Mouse (Mus musculus) embryonic facial prominence, embryonic 14.5 days (tissue): ENCODE results near the gene Dock1. TPM values are rescaled to one million over a fixed set of nuclear protein-coding genes. Genes with fewer than 3 reads are reported as not detected.

ENCODE experiments used
- ATAC-seq: fragments of 200-750 bp; cut with Nextera tagmentation; 2 replicates; pipeline ENCODE4 v1.8.0; 2017; ENCODE audit warnings: low read depth, moderate number of reproducible peaks, moderate TSS enrichment
- DNase-seq: peaks from one replicate; pipeline ENCODE4 v3.0.0-alpha.2; 2015; ENCODE audit warnings: low spot score
- H3K27ac ChIP-seq: fragments of 300-500 bp; sonication (generic); replicated peaks from 2 replicates; pipeline ENCODE4 v1.5.1; 2014; ENCODE audit warnings: low read depth, mild to moderate bottlenecking, low read length, moderate library complexity
- H3K27me3 ChIP-seq: fragments of 300-500 bp; sonication (generic); replicated peaks from 2 replicates; pipeline ENCODE4 v1.6.1; 2014; ENCODE audit warnings: low read length; ENCODE audit not compliant: control insufficient read depth, insufficient read depth
- H3K36me3 ChIP-seq: fragments of 300-500 bp; sonication (generic); 2 replicates; pipeline ENCODE4 v1.6.1; 2014; ENCODE audit warnings: low read length, mixed read lengths; ENCODE audit not compliant: control insufficient read depth, insufficient read depth
- H3K4me1 ChIP-seq: fragments of 300-500 bp; sonication (generic); 2 replicates; pipeline ENCODE4 v1.6.1; 2014; ENCODE audit warnings: antibody characterized with exemption, low read length; ENCODE audit not compliant: control insufficient read depth, insufficient read depth
- H3K4me2 ChIP-seq: fragments of 300-500 bp; sonication (generic); 2 replicates; pipeline ENCODE4 v1.6.1; 2014; ENCODE audit warnings: low read depth, mild to moderate bottlenecking, low read length, moderate library complexity, mixed read lengths
- H3K4me3 ChIP-seq: fragments of 300-500 bp; sonication (generic); 2 replicates; pipeline ENCODE4 v1.5.1; 2014; ENCODE audit warnings: low read depth, mild to moderate bottlenecking, low read length
- H3K9ac ChIP-seq: fragments of 300-500 bp; sonication (generic); 2 replicates; pipeline ENCODE4 v1.6.1; 2014; ENCODE audit warnings: low read depth, mild to moderate bottlenecking, low read length, moderate library complexity, mixed read lengths
- H3K9me3 ChIP-seq: fragments of 300-500 bp; sonication (generic); 2 replicates; pipeline ENCODE4 v1.6.1; 2016; ENCODE audit warnings: low read length; ENCODE audit not compliant: control insufficient read depth
- WGBS: fragments of 180-500 bp; shearing (Covaris S2); extraction: QIAGEN DNeasy Blood & Tissue Kit; methylation state at CpG from one replicate; pipeline ENCODE4 v1.1.7; 2014; 5-methylcytosine and 5-hydroxymethylcytosine counted together
- polyA plus RNA-seq: library from polyadenylated mRNA; unstranded; fragments of >200 nt; fragmentation: Nextera tagmentation; extraction: Ambion mirVana; gene quantifications from 2 replicates; pipeline ENCODE4 v1.2.1, GENCODE M21; 2014

Gene Dock1
- polyA plus RNA-seq = 35.6 and 39.5 TPM in 2 replicates

- DNase-seq = peak; percentile 87
- H3K4me2 ChIP-seq = peak within 1 kb of the TSS; percentile 63
- H3K4me1 ChIP-seq = peaks cover 18% of the 10 kb centered on the region
- H3K36me3 ChIP-seq = no peaks in the 10 kb centered on the region
- H3K27me3 ChIP-seq = no peaks in the 10 kb centered on the region
- peak within 1 kb of the TSS; percentile 95 for H3K9ac ChIP-seq
- peak; percentile 91 for ATAC-seq
- peak within 1 kb of the TSS; percentile 82 for H3K4me3 ChIP-seq
- peak within 1 kb of the TSS; percentile 94 for H3K27ac ChIP-seq
- no peaks in the 10 kb centered on the region for H3K9me3 ChIP-seq
- 2% methylated on average over 32 of the region's 77 CpGs for WGBS
Observed at GRCm38 (mm10) chr7:134670312-134671002, at the start of gene Dock1. TSS of gene Dock1 (plus strand) at chr7:134670654.

- Histone ChIP-seq H3K36me3 (no peaks in the 10 kb centered on the region), H3K27ac (no peak overlapping the region), H3K4me1 (no peaks in the 10 kb centered on the region), H3K27me3 (no peaks in the 10 kb centered on the region), H3K4me2 (no peak overlapping the region), H3K9ac (no peak overlapping the region), H3K9me3 (no peaks in the 10 kb centered on the region), H3K4me3 (no peak overlapping the region)
- 77% methylated on average over 4 of the region's 4 CpGs for WGBS
- ATAC-seq = no peak
- DNase-seq = no peak
Observed at GRCm38 (mm10) chr7:134627906-134628305, 42.5 kb upstream of the Dock1 start.

DNA sequence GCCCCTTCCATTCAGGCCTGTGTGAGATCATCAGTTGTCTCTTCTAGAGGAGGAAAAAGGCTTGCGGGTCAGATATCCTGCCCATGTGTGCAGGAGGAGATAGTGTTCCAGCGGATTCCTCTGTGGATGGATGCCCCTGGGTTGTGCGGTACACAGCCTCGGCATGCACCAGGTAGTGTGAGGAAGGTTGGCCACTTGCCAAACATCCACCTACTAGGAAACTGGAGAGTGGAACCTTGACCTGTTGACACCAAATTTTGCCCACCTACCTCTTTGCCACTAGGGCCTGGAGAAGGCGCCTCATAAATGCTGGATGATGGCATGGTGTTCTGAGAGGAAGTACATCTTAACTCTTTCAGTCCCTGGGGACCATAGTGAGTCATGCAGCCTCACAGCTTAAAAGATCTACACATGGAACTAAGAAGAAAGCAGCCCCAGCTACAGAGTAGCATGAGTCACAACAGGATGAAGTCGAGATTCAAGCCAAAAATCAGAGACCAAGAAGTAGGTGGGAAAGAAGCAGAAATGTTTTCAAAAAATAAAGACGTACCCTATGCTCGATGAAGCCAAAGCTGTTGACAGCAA lies 20.1 kb upstream of the Dock1 start:
- no peak overlapping the region for H3K27ac ChIP-seq
- H3K4me3 ChIP-seq = no peak overlapping the region
- H3K4me1 ChIP-seq = no peaks in the 10 kb centered on the region
- no peak overlapping the region for H3K4me2 ChIP-seq
- DNase-seq (peak; percentile 52), ATAC-seq (no peak)
- H3K36me3 ChIP-seq = no peaks in the 10 kb centered on the region
- H3K9ac ChIP-seq = no peak overlapping the region
- no peaks in the 10 kb centered on the region for H3K9me3 ChIP-seq
- whole genome bisulfite sequencing = 76% methylated on average over 8 of the region's 8 CpGs
- no peaks in the 10 kb centered on the region for H3K27me3 ChIP-seq

GRCm38 (mm10) chr7:134651071-134651470 lies 19.4 kb upstream of the Dock1 start:
- DNase-seq = no peak

DNA sequence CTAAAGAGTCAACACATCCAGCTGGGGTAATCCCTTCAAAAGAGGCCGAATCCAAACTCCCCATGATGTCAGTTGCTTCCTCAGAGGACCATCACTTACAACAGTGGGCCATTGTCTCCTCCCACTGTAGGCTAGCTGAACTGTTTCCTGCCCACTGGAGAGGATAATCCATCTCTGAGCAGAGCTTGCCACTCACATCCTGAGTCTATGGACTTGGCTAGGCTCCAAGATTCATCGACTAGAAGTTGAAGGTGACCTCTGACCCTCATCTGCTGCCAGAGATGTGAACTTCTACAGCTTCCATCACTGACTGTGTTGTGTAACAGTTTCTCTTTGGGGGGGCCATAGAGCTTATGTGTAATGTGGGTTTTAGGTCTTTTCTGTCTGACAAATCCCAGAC lies 7.2 kb upstream of the Dock1 start:
- DNase-seq (peak; percentile 65), ATAC-seq (no peak)
- Histone ChIP-seq H3K27me3 (no peaks in the 10 kb centered on the region), H3K4me3 (no peak overlapping the region), H3K4me1 (no peaks in the 10 kb centered on the region), H3K27ac (no peak overlapping the region), H3K9me3 (peaks cover 11% of the 10 kb centered on the region), H3K36me3 (no peaks in the 10 kb centered on the region), H3K9ac (no peak overlapping the region), H3K4me2 (no peak overlapping the region)
- 11% methylated on average over 2 of the region's 2 CpGs for WGBS

More at GRCm38 (mm10) chr7:134651071-134651470, 19.4 kb upstream of the Dock1 start:
- H3K4me3 ChIP-seq = no peak overlapping the region
- H3K27ac ChIP-seq = no peak overlapping the region
- no peak overlapping the region for H3K4me2 ChIP-seq
- H3K27me3 ChIP-seq = no peaks in the 10 kb centered on the region
- no peaks in the 10 kb centered on the region for H3K4me1 ChIP-seq
- no peak overlapping the region for H3K9ac ChIP-seq
- no peaks in the 10 kb centered on the region for H3K9me3 ChIP-seq
- ATAC-seq = no peak
- no peaks in the 10 kb centered on the region for H3K36me3 ChIP-seq
- WGBS = 63% methylated on average over 3 of the region's 3 CpGs

DNA sequence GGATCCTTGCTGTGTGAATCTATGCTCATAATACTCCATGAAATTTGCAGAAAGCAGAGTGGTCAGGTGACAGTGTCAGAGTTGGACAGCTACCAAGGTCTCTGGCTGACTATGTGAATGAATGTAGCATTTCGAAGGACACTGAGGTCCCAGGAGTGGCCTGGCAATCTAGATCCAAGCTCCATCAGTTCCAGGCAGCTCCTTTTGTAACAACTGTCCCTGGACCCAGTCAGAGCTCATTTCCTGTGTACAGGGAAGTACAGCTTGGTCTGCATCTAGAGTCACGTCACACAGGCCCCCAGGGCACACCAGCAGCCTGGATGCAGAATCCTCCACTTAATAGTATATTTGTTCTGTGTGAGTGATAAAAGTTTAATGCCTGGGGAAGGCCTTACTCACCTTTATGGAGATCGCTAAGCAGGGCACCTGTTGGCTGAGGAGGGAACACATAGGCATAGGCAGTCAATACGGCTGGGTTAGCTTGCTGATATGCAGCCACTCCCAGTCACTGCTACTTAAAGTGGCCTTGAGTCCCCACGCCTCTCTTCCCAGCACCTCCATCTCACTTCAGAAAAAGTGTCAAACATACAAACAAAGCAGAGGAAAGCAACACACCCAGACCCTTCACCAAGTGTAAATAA lies 4.7 kb upstream of the Dock1 start:
- H3K4me3 ChIP-seq = no peak overlapping the region
- WGBS = 67% methylated on average over 5 of the region's 5 CpGs
- H3K9me3 ChIP-seq = no peaks in the 10 kb centered on the region

DNA sequence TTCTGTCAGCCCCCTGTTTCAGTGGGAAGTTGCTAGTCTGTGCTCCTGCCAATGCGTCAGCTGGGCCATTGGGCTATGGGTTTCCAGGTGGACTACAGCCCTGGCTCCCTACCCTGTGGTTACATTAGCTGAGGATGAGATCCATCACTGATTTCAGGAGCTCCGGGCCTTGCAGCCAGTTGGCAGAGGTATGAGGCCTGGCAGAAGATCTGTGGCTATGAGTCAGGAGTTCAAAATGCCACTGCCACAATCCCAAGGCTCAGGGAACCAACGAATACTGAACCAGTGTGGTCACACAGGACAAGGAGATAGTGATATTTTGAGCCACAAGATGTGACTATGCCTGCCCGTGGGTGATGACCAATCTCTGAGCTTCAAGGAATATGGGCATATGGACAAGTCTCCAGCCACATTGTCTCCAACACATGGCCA lies 3.2 kb upstream of the Dock1 start:
- H3K27ac ChIP-seq = no peak overlapping the region
- 82% methylated on average over 4 of the region's 4 CpGs for WGBS
- peaks cover 14% of the 10 kb centered on the region for H3K4me1 ChIP-seq
- H3K4me2 ChIP-seq = no peak overlapping the region
- no peak for DNase-seq
- no peak overlapping the region for H3K9ac ChIP-seq
- H3K4me3 ChIP-seq = no peak overlapping the region
- H3K27me3 ChIP-seq = no peaks in the 10 kb centered on the region
- H3K36me3 ChIP-seq = no peaks in the 10 kb centered on the region
- no peak for ATAC-seq
- H3K9me3 ChIP-seq = no peaks in the 10 kb centered on the region

More for the DNA sequence above, 4.7 kb upstream of the Dock1 start:
- Histone ChIP-seq H3K4me1 (peaks cover 6% of the 10 kb centered on the region; the same call in 1 of the 2 replicates), H3K27me3 (no peaks in the 10 kb centered on the region), H3K4me2 (no peak overlapping the region), H3K27ac (no peak overlapping the region), H3K36me3 (no peaks in the 10 kb centered on the region), H3K9ac (no peak overlapping the region)
- ATAC-seq (no peak), DNase-seq (no peak)

DNA sequence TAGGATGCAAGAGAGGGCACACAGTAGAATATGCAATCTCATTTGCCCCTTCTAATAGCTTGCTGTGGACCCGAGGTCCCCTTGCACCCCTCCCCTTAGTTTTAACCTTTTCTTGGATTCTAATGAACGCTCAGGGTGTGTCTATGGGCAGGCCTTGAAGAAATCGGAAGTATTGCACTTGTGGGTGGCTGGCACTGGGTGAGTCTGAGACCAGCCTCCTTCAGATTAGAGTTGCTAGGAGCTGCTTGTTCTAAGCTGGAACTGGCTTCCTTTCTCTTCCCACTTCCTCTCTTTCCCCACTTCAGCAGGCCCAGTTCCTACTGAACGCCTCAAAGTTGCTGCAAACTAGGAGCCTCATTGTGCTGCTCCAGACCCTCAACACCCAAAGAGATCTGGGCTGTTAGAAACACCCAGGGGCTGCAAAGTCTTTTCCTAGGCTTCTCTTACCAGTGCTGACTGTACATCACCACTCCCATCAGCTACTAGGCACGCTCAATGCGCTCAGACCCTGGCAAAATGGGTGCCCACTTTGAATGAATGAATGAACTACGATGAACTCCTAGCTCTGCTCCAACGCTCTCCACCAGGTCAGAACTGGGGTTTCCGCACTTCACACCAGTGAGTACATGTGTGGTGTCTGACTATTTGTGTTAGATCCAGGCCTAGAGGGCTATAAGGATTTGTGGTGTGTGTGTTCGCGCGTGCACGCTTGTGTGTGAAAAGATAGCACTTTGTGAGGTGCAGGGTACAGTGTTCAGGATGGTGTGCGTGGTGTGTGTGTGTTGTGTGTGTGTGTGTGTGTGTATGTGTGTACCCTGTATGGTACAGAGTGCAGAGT lies 761 bp upstream of the Dock1 start:
- Histone ChIP-seq H3K36me3 (no peaks in the 10 kb centered on the region), H3K4me2 (peak overlapping the region; percentile 63), H3K27ac (peak overlapping the region; percentile 94), H3K9me3 (no peaks in the 10 kb centered on the region), H3K4me1 (peaks cover 18% of the 10 kb centered on the region), H3K4me3 (peak overlapping the region; percentile 82), H3K27me3 (no peaks in the 10 kb centered on the region), H3K9ac (peak overlapping the region; percentile 95)
- 83% methylated on average over 14 of the region's 14 CpGs for WGBS
- ATAC-seq = no peak
- no peak for DNase-seq
